Mouse (Mus musculus) neural tube, embryonic 15.5 days (tissue): Measurements from ENCODE around the gene Klf6. TPM values are rescaled to one million over a fixed set of nuclear protein-coding genes. Genes with fewer than 3 reads are reported as not detected.

Experiments used
- ATAC-seq: fragments of 200-750 bp; cut with Nextera tagmentation; 2 replicates; pipeline ENCODE4 v1.8.0; 2017; ENCODE audit warnings: mild to moderate bottlenecking, moderate TSS enrichment, moderate library complexity; ENCODE audit not compliant: low FRiP score
- H3K27ac ChIP-seq: fragments of 300-500 bp; sonication (generic); replicated peaks from 2 replicates; pipeline ENCODE4 v1.5.1; 2015; ENCODE audit warnings: mild to moderate bottlenecking, inconsistent platforms
- H3K27me3 ChIP-seq: fragments of 300-500 bp; sonication (generic); replicated peaks from 2 replicates; pipeline ENCODE4 v1.6.1; 2015; ENCODE audit warnings: inconsistent platforms
- H3K36me3 ChIP-seq: fragments of 300-500 bp; sonication (generic); 2 replicates; pipeline ENCODE4 v1.6.1; 2015; ENCODE audit warnings: inconsistent platforms
- H3K4me1 ChIP-seq: fragments of 300-500 bp; sonication (generic); 2 replicates; pipeline ENCODE4 v1.6.1; 2015; ENCODE audit warnings: inconsistent platforms
- H3K4me2 ChIP-seq: fragments of 300-500 bp; sonication (generic); 2 replicates; pipeline ENCODE4 v1.6.1; 2015; ENCODE audit warnings: inconsistent platforms, mild to moderate bottlenecking, moderate library complexity
- H3K4me3 ChIP-seq: fragments of 300-500 bp; sonication (generic); replicated peaks from 2 replicates; pipeline ENCODE4 v1.5.1; 2015; ENCODE audit warnings: mild to moderate bottlenecking, inconsistent platforms
- H3K9ac ChIP-seq: fragments of 300-500 bp; sonication (generic); replicated peaks from 2 replicates; pipeline ENCODE4 v1.6.1; 2015; ENCODE audit warnings: mild to moderate bottlenecking, inconsistent platforms
- H3K9me3 ChIP-seq: fragments of 300-500 bp; sonication (generic); replicated peaks from 2 replicates; pipeline ENCODE4 v1.6.1; 2016; ENCODE audit warnings: inconsistent platforms
- WGBS: fragments of 180-500 bp; shearing (Covaris S2); methylation state at CpG from one replicate; pipeline ENCODE4 v1.1.7; 2015; ENCODE audit warnings: mixed read lengths; 5-methylcytosine and 5-hydroxymethylcytosine counted together
- microRNA-seq: library from miRNA; unstranded; fragments of <30 nt; microRNA quantifications from one replicate; pipeline ENCODE4, GENCODE M21; 2017
- polyA plus RNA-seq: library from polyadenylated mRNA; unstranded; fragments of >200 nt; fragmentation: Nextera tagmentation; extraction: Ambion mirVana; gene quantifications from 2 replicates; pipeline ENCODE4 v1.2.1, GENCODE M21; 2015

Gene Klf6
- polyA plus RNA-seq, 1 experiment from 2014 or later = 88.2 TPM

DNA sequence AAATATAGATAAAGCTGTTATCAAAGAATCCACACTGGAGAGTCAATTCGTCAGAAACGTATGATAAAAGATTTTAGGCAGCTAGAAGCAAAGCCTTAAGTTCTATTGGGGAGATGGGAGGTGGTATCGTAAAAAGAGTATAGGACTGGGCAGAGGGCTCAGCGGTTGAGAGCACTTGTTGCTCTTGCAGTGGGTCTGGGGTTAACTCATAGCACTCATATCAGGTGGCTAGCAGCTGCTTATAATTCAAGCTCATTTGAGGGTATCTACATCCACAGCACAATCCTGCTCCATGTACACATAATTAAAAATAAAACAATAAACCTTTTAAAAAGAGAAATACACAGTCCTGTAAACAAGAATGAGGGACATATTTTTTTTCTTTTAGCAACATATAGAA lies 58.7 kb downstream of the Klf6 start:
- no peaks in the 10 kb centered on the region for H3K36me3 ChIP-seq
- WGBS = 89% methylated on average over 4 of the region's 4 CpGs
- no peaks in the 10 kb centered on the region for H3K27me3 ChIP-seq
- no peak for ATAC-seq
- H3K4me1 ChIP-seq = no peaks in the 10 kb centered on the region
- no peaks in the 10 kb centered on the region for H3K9me3 ChIP-seq
- H3K4me3 ChIP-seq = no peak overlapping the region
- H3K9ac ChIP-seq = no peak overlapping the region
- no peak overlapping the region for H3K27ac ChIP-seq
- H3K4me2 ChIP-seq = no peak overlapping the region

Small RNAs within 50 kb of the gene (microRNA-seq; reads per million reads assigned to microRNA genes)
- not detected for gene Gm26043
